Mouse (Mus musculus) liver, adult 2 months (tissue): ENCODE measurements around the gene Raver2.

Source experiments
- CTCF ChIP-seq: fragments of 200-500 bp; IDR thresholded peaks from 2 replicates; pipeline ENCODE4 v1.5.1; 2011; ENCODE audit warnings: low read depth, low read length, control low read depth
- POLR2A ChIP-seq: fragments of 200-500 bp; IDR thresholded peaks from 2 replicates; pipeline ENCODE4 v1.6.1; 2011; ENCODE audit warnings: low read length, control low read depth; ENCODE audit not compliant: insufficient read depth; ENCODE audit errors: extremely low read depth

- TF ChIP-seq CTCF = no peak
- no peak for TF ChIP-seq POLR2A
Measured at GRCm38 (mm10) chr4:101043691-101044090, 25.1 kb upstream of the Raver2 start.
